In the genomic region with DNA sequence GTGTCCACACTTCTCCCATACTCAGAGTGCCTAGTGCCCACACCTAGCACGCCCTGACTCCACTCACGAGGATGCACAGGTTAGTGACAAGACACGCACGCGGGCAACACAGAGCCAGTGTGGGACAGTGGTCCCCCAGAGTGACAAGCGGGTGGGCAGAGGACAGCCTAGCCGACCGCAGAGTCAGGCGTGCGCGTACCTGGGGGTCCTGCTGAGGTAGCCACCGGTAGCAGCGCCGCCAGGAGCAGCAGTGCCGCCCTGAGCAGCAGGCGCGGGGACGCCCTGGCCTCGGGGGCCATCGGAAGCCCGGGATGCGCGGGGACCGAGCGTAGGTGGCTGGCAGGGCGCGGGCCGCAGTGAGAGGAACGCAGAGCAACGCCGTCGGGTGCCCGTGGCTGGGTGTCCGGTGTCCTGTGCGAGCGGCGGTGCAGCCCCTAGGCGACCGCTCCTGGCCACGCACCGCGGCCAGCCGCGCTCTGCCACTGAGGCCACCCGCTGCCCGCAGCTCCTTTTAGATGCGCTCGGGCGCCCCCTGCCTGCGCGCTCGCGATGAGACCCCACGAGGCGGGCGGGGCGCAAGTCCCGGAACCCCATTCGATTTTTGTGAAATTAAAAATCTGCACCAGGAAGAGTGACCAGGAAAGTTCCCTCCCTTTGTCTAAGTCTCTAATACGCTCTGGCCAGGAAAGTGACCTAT, we compare ENCODE assay signal across 8 mouse cellular contexts. TPM values are rescaled to one million over a fixed set of nuclear protein-coding genes. Genes with fewer than 3 reads are reported as not detected.
DNase-seq lines count a peak whose midpoint lies in the region; ATAC-seq lines count a peak whose summit lies in the region.

Gene Fndc1 (minus strand): TSS at position 484 of the 697 bp plus-strand sequence.

- H3K9ac ChIP-seq in hindbrain, embryonic 12.5 days = peak within 1 kb of the TSS; percentile 67

- intact Hi-C loops in left cerebral cortex, postnatal 14 days (cut with DNase I) = loop anchor here (5.0 to 10.0 kb wide), 2 partner anchors 232 to 385 kb away; no protein-coding TSS in a partner anchor

- H3K27ac ChIP-seq in hindbrain, embryonic 12.5 days = no peak within 1 kb of the TSS

- H3K9me3 ChIP-seq in hindbrain, embryonic 12.5 days (replicated peaks) = no peaks in the 10 kb centered on the region

- H3K4me1 ChIP-seq in hindbrain, embryonic 12.5 days = peaks cover 9% of the 10 kb centered on the region

- H3K27me3 ChIP-seq in hindbrain, embryonic 12.5 days = peaks cover 42% of the 10 kb centered on the region

- 2% methylated on average over 58 of the region's 60 CpGs for WGBS in hindbrain, embryonic 12.5 days

- ATAC-seq in hindbrain, embryonic 12.5 days (ENCODE audit: low FRiP score) = peak; percentile 60
- peak; percentile 71 for ATAC-seq in megakaryocyte, adult 5-6 weeks (ENCODE audit: poor library complexity, severe bottlenecking)
- ATAC-seq in megakaryocyte-erythroid progenitor cell, adult 5-6 weeks (replicated peaks; ENCODE audit: low FRiP score, low TSS enrichment, poor library complexity, severe bottlenecking) = no peak; the same call in 1 of the 2 replicates

- H3K4me3 ChIP-seq in hindbrain, embryonic 12.5 days = peak within 1 kb of the TSS; percentile 45

- peak; percentile 18 for DNase-seq in R1 (ENCODE audit: low read depth, low spot score)
- peak; percentile 88 to 89 for DNase-seq in cerebellum, postnatal 10 days
- peak; percentile 48 to 51 for DNase-seq in frontal cortex, postnatal 36 days (ENCODE audit: low spot score in 2 of 2)
- peak; percentile 42 to 68 for DNase-seq in left cerebral cortex, postnatal 14 days (ENCODE audit: low spot score in 2 of 2)
- peak; percentile 54 for DNase-seq in right cerebral cortex, postnatal 25 days

- H3K36me3 ChIP-seq in hindbrain, embryonic 12.5 days = no peaks in the 10 kb centered on the region

- peak within 1 kb of the TSS; percentile 79 for H3K4me2 ChIP-seq in hindbrain, embryonic 12.5 days (replicated peaks)

RNA-seq across cellular contexts. Expression of gene Fndc1, which starts in this region (rescaled TPM):
- 5.3 and 6.1 TPM in 2 replicates for polyA plus RNA-seq in hindbrain, embryonic 12.5 days (2016; fragmentation: Nextera tagmentation; extraction: Ambion mirVana)
- total RNA-seq in left cerebral cortex, postnatal 14 days (2021) = 10 to 100 TPM in 1 of 2 experiments, 1 to 10 TPM in 1; 9.2 to 11.8 TPM
- total RNA-seq in megakaryocyte, adult 5-6 weeks (2015) = not detected in 2 replicates
- not detected in 2 replicates for total RNA-seq in megakaryocyte, adult 5-6 weeks (2017)
- not detected in 2 replicates for total RNA-seq in megakaryocyte-erythroid progenitor cell, adult 5-6 weeks (2014; fragmentation: Nextera tagmentation)
- not detected in 2 replicates for total RNA-seq in megakaryocyte-erythroid progenitor cell, adult 5-6 weeks (2017)

Comparison
In these comparisons a context has a peak if more than half of its experiments do, and no peak if none do; other contexts are left out.
1. RNA of gene Fndc1 (total RNA-seq): 9.2 to 11.8 TPM in left cerebral cortex, postnatal 14 days; not detected in megakaryocyte, adult 5-6 weeks and not detected in megakaryocyte-erythroid progenitor cell, adult 5-6 weeks; every median in the first group is over 10 times any median in the second.
2. Peak in ATAC-seq in megakaryocyte, adult 5-6 weeks; RNA of the gene not detected or under 1 TPM.
3. DNase-seq: peak in every context shown above with its lines; median percentile 88 in cerebellum, postnatal 10 days; 55 in left cerebral cortex, postnatal 14 days; 54 in right cerebral cortex, postnatal 25 days; 50 in frontal cortex, postnatal 36 days; 18 in R1.